Mouse (Mus musculus) central nervous system, embryonic 14 days (tissue): ENCODE results near the gene Gm16485. TPM values are rescaled to one million over a fixed set of nuclear protein-coding genes. Genes with fewer than 3 reads are reported as not detected.

Source experiments
- polyA plus RNA-seq: library from polyadenylated mRNA; depleted of rRNA; stranded (reverse); fragments of >200 nt; gene quantifications from 2 replicates; pipeline ENCODE4 v1.2.3, GENCODE M21; 2012; rRNA removed

The Gm16485 gene
- 0.57 and 0.61 TPM in 2 replicates for polyA plus RNA-seq

GRCm38 (mm10) chr9:8971491-8971890 is at the start of gene Gm16485:
Gene Gm16485 (plus strand): TSS chr9:8971791.

Other genes starting within 250 kb of the Gm16485 start
- gene Pgr, start 72.0 kb upstream of the Gm16485 start, polyA plus RNA-seq, result 0.66 and 0.76 TPM in 2 replicates